Mouse (Mus musculus) G1E (cell line): ENCODE data around the gene Tnfrsf1b.

Experiments
- CTCF ChIP-seq: IDR thresholded peaks from 2 replicates; pipeline ENCODE4 v1.5.1; 2012; ENCODE audit warnings: low read depth, low read length, inconsistent platforms, mixed read lengths
- GATA1 ChIP-seq: IDR thresholded peaks from 2 replicates; pipeline ENCODE4 v1.6.1; 2012; ENCODE audit warnings: borderline replicate concordance, low read length, inconsistent platforms, mixed read lengths
- GATA2 ChIP-seq: IDR thresholded peaks from 2 replicates; pipeline ENCODE4 v1.6.1; 2012; ENCODE audit warnings: low read depth, low read length, inconsistent platforms, borderline replicate concordance
- TAL1 ChIP-seq: conservative IDR thresholded peaks from 2 replicates; pipeline ENCODE4 v1.6.1; 2012; ENCODE audit warnings: low read depth, low read length, inconsistent platforms, mixed read lengths

DNA sequence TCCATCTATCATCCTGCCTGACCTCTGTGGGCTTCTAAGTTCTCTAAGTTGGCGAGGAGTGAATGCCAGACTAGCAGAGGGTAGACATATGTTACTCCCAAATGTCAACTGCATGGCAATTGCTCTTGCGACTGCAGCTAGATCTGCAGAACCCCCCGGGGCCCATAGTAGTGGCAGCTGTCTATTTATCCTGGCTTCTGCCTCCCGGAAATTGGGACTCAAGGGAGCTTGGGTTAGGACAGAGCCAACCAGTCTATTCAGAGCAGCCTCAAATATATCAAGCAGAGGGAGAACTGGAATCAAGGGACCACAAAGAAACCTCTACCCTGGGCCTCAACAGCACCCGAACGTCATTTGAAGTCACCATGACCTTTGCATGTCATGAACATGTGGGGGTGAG is 29.6 kb downstream of the Tnfrsf1b start:
- no peak for TF ChIP-seq CTCF
- no peak for TF ChIP-seq TAL1
- no peak for TF ChIP-seq GATA1
- no peak for TF ChIP-seq GATA2
